Mouse (Mus musculus) CH12.LX (cell line): ENCODE data around the gene Ube2f. TPM values are rescaled to one million over a fixed set of nuclear protein-coding genes. Genes with fewer than 3 reads are reported as not detected.

Experiments used
- DNase-seq: peaks from one replicate; pipeline ENCODE4 v3.0.0-alpha.2; 2013; ENCODE audit errors: extremely low read depth
- H3K27ac ChIP-seq: 2 replicates; pipeline ENCODE4 v1.5.1; 2012; ENCODE audit warnings: low read depth, mild to moderate bottlenecking, control low read depth, moderate library complexity; ENCODE audit not compliant: insufficient read depth
- H3K27me3 ChIP-seq: replicated peaks from 2 replicates; pipeline ENCODE3; 2012; ENCODE audit warnings: inconsistent platforms
- H3K36me3 ChIP-seq, 2 experiments: replicated peaks in 1 of 2; 2 replicates each; pipeline versions ENCODE3 to v1.6.1; 2012; ENCODE audit warnings: inconsistent platforms in 1 of 2, low read length in 1 of 2, mild to moderate bottlenecking in 1 of 2, mixed read lengths in 1 of 2, moderate library complexity in 1 of 2; ENCODE audit not compliant: control insufficient read depth in 1 of 2, insufficient read depth in 1 of 2
- H3K4me1 ChIP-seq, 2 experiments: 2 replicates each; pipeline ENCODE4 v1.6.1; 2012; ENCODE audit warnings: inconsistent platforms in 1 of 2, moderate library complexity in 1 of 2; ENCODE audit not compliant: insufficient read depth in 2 of 2, control insufficient read depth in 1 of 2
- H3K4me2 ChIP-seq: 2 replicates; pipeline ENCODE4 v1.6.1; 2012; ENCODE audit warnings: low read depth, mild to moderate bottlenecking, control low read depth; ENCODE audit not compliant: poor library complexity, insufficient read depth, severe bottlenecking
- H3K4me3 ChIP-seq, 3 experiments: fragments of 150-350 bp in 1 of 3; sonication (generic) in 1 of 3; replicated peaks in 1 of 3; 2 replicates each; pipeline versions ENCODE3 to v1.5.1; 2011 to 2012; ENCODE audit warnings: low read depth in 2 of 3, low read length in 2 of 3, mild to moderate bottlenecking in 2 of 3, moderate library complexity in 2 of 3, control low read depth in 1 of 3, improper control_type of control experiment in 1 of 3, inconsistent platforms in 1 of 3, mixed read lengths in 1 of 3; ENCODE audit not compliant: poor library complexity in 1 of 3
- H3K79me2 ChIP-seq: replicated peaks from 2 replicates; pipeline ENCODE4 v1.6.1; 2012; ENCODE audit warnings: mild to moderate bottlenecking, moderate library complexity; ENCODE audit not compliant: control insufficient read depth, poor library complexity, insufficient read depth, severe bottlenecking; ENCODE audit errors: extremely low read depth
- H3K9ac ChIP-seq: 2 replicates; pipeline ENCODE4 v1.6.1; 2012; ENCODE audit warnings: low read depth, mild to moderate bottlenecking, control low read depth, moderate library complexity; ENCODE audit not compliant: insufficient read depth
- H3K9me3 ChIP-seq: replicated peaks from 2 replicates; pipeline ENCODE3; 2012; ENCODE audit warnings: low read length, inconsistent platforms, mixed read lengths
- CHD2 ChIP-seq: IDR thresholded peaks from 2 replicates; pipeline ENCODE4 v1.6.1; 2011; ENCODE audit warnings: low read length, improper control_type of control experiment
- CTCF ChIP-seq, 2 experiments: IDR thresholded peaks in 1 of 2; conservative IDR thresholded peaks in 1 of 2; 2 replicates each; pipeline ENCODE4 v1.5.1; 2011 to 2012; ENCODE audit warnings: low read depth in 2 of 2, low read length in 2 of 2, improper control_type of control experiment in 1 of 2, inconsistent platforms in 1 of 2, mild to moderate bottlenecking in 1 of 2, moderate library complexity in 1 of 2
- EP300 ChIP-seq: IDR thresholded peaks from 2 replicates; pipeline ENCODE4 v1.6.1; 2011; ENCODE audit warnings: low read length, improper control_type of control experiment
- ETS1 ChIP-seq: conservative IDR thresholded peaks from 2 replicates; pipeline ENCODE4 v1.6.1; 2012; ENCODE audit warnings: low read depth, mild to moderate bottlenecking, inconsistent platforms, low read length, improper control_type of control experiment, moderate library complexity
- JUND ChIP-seq: conservative IDR thresholded peaks from 2 replicates; pipeline ENCODE4 v1.6.1; 2011; ENCODE audit warnings: low read depth, low read length, improper control_type of control experiment
- MAFK ChIP-seq: IDR thresholded peaks from 2 replicates; pipeline ENCODE4 v1.6.1; 2011; ENCODE audit warnings: low read length, improper control_type of control experiment; ENCODE audit not compliant: insufficient replicate concordance
- MEF2A ChIP-seq: IDR thresholded peaks from 2 replicates; pipeline ENCODE4 v1.6.1; 2014; ENCODE audit warnings: low read depth, mild to moderate bottlenecking, inconsistent platforms, low read length, improper control_type of control experiment, borderline replicate concordance
- MXI1 ChIP-seq: IDR thresholded peaks from 2 replicates; pipeline ENCODE4 v1.6.1; 2011; ENCODE audit warnings: mild to moderate bottlenecking, low read depth, low read length, improper control_type of control experiment
- NELFE ChIP-seq: IDR thresholded peaks from 2 replicates; pipeline ENCODE4 v1.6.1; 2011; ENCODE audit warnings: low read depth, low read length, improper control_type of control experiment
- POLR2A ChIP-seq: IDR thresholded peaks from 2 replicates; pipeline ENCODE4 v1.6.1; 2011; ENCODE audit warnings: low read depth, mild to moderate bottlenecking, improper control_type of control experiment, low read length
- POLR2AphosphoS2 ChIP-seq: IDR thresholded peaks from 2 replicates; pipeline ENCODE4 v1.6.1; 2011; ENCODE audit warnings: low read depth, low read length, improper control_type of control experiment
- RAD21 ChIP-seq: IDR thresholded peaks from 2 replicates; pipeline ENCODE4 v1.6.1; 2011; ENCODE audit warnings: low read depth, mild to moderate bottlenecking, low read length, improper control_type of control experiment, moderate library complexity
- RCOR1 ChIP-seq: conservative IDR thresholded peaks from 2 replicates; pipeline ENCODE4 v1.6.1; 2012; ENCODE audit warnings: low read depth, mild to moderate bottlenecking, inconsistent platforms, low read length, improper control_type of control experiment
- SIN3A ChIP-seq: IDR thresholded peaks from 2 replicates; pipeline ENCODE4 v1.6.1; 2012; ENCODE audit warnings: low read length, improper control_type of control experiment, inconsistent platforms
- SMC3 ChIP-seq: IDR thresholded peaks from 2 replicates; pipeline ENCODE4 v1.6.1; 2011; ENCODE audit warnings: low read depth, low read length, improper control_type of control experiment
- TCF12 ChIP-seq: IDR thresholded peaks from 2 replicates; pipeline ENCODE4 v1.6.1; 2014; ENCODE audit warnings: low read depth, mild to moderate bottlenecking, inconsistent platforms, low read length, improper control_type of control experiment
- ZC3H11A ChIP-seq: IDR thresholded peaks from 2 replicates; pipeline ENCODE4 v1.6.1; 2012; ENCODE audit warnings: low read depth, mild to moderate bottlenecking, inconsistent platforms, low read length, improper control_type of control experiment
- ZKSCAN1 ChIP-seq: IDR thresholded peaks from 2 replicates; pipeline ENCODE4 v1.6.1; 2012; ENCODE audit warnings: low read depth, inconsistent platforms, low read length, improper control_type of control experiment, borderline replicate concordance
- dilution Hi-C: fragments of 300-500 bp; cut with MboI; formaldehyde crosslinking; loops from 2 replicates; pipeline ENCODE4 v1.14.3; 2020; ENCODE audit warnings: low sequenced_read_pairs; ENCODE audit not compliant: extremely low pct_unique_long_range_greater_than_20kb, extremely low pct_ligation_motif_present
- in situ Hi-C: fragments of 300-500 bp; cut with MboI; formaldehyde crosslinking; loops from 3 replicates; pipeline ENCODE4 v1.14.3; 2019; ENCODE audit warnings: low sequenced_read_pairs, low pct_ligation_motif_present, low pct_unique_long_range_greater_than_20kb, mixed read lengths
- polyA plus RNA-seq: library from polyadenylated mRNA; unstranded; fragments of >175 nt; gene quantifications from 2 replicates; pipeline ENCODE4 v1.2.1, GENCODE M21; 2012; ENCODE audit warnings: low read depth; ENCODE audit not compliant: insufficient read length
- total RNA-seq, 2 experiments: library from RNA; depleted of rRNA; stranded (reverse); fragments of 300-350 nt in 1 of 2; fragments of >200 nt in 1 of 2; gene quantifications; 2 replicates each; pipeline ENCODE4 v1.2.3; 2012 to 2014

Ube2f gene
- total and polyA plus RNA-seq, 3 experiments = 30.3 to 70.5 (median 58.1) TPM

GRCm38 (mm10) chr1:91211099-91211498 is 39.0 kb upstream of the Ube2f start:
- no peaks in the 10 kb centered on the region for H3K79me2 ChIP-seq
- no peak overlapping the region for H3K27ac ChIP-seq
- H3K36me3 ChIP-seq = no peaks in the 10 kb centered on the region
- peaks cover 2 to 25% of the 10 kb centered on the region in 2 experiments; a peak in 3 of 4 replicates for H3K4me1 ChIP-seq
- dilution Hi-C loops (no loop called here), in situ Hi-C loops (no loop called here)
- H3K4me2 ChIP-seq = no peak overlapping the region
- H3K27me3 ChIP-seq = peaks cover 2% of the 10 kb centered on the region
- H3K9ac ChIP-seq = no peak overlapping the region
- H3K4me3 ChIP-seq = no peak overlapping the region
- peaks cover 12% of the 10 kb centered on the region for H3K9me3 ChIP-seq
- no peak for TF ChIP-seq CHD2
- 0 out of 2 replicates have a peak, but pooled peaks have one; percentile 22 for TF ChIP-seq TCF12
- peak; percentile 22; the same call in 1 of the 2 replicates for TF ChIP-seq ZC3H11A
- TF ChIP-seq CTCF (conservative IDR thresholded peaks at IDR 0.05 in 1 of 2, IDR thresholded peaks at IDR 0.05 in 1 of 2; ENCODE audit: low read depth in 2 of 2, low read length in 2 of 2) = peak in 1 of 2 experiments; percentile 83; a peak in 3 of 4 replicates
- peak; percentile 87 for TF ChIP-seq SMC3
- TF ChIP-seq RAD21 = peak; percentile 64
- TF ChIP-seq MEF2A = no peak
- TF ChIP-seq, all 38 proteins: peak for 5
- DNase-seq = peak; percentile 65

GRCm38 (mm10) chr1:91211591-91212008 is 38.5 kb upstream of the Ube2f start:
- DNase-seq = no peak
- Histone ChIP-seq H3K4me3 (no peak overlapping the region), H3K4me2 (no peak overlapping the region), H3K27ac (no peak overlapping the region), H3K4me1 (peaks cover 5 to 30% of the 10 kb centered on the region in 2 experiments; a peak in 3 of 4 replicates), H3K27me3 (peaks cover 2% of the 10 kb centered on the region), H3K36me3 (no peaks in the 10 kb centered on the region), H3K9me3 (peaks cover 12% of the 10 kb centered on the region), H3K9ac (no peak overlapping the region), H3K79me2 (no peaks in the 10 kb centered on the region)
- dilution Hi-C loops (no loop called here), in situ Hi-C loops (no loop called here)
- TF ChIP-seq JUND (no peak), POLR2A (no peak), ZKSCAN1 (no peak), MAFK (no peak), ETS1 (no peak), EP300 (no peak), POLR2AphosphoS2 (no peak), MXI1 (no peak)

DNA sequence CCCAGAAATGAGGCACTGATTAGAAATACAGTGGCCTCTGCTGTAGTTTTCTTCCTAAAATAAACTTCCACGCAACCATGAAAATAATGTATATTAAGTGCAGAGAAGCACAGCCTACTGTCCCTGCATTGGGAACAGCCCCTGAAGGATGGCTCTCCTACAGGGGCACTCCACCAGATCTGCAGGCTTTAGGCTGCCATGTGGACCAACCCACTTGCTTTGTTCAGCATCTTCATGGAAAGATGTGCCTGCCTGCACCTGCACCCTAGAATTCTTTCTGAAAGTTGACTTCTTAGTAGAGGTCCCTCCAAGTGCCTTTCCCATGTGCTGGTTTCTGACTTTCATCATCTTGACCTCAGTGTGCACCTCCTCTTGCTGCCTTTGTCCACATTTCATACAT is 34.8 kb upstream of the Ube2f start:
- in situ Hi-C loops = loop anchor here (5.0 kb wide), 1 partner anchor 33 kb away; no protein-coding TSS in a partner anchor
- no peaks in the 10 kb centered on the region for H3K36me3 ChIP-seq
- dilution Hi-C loops = no loop called here

More for the DNA sequence above, 34.8 kb upstream of the Ube2f start:
- TF ChIP-seq RCOR1 (no peak), SIN3A (no peak), EP300 (no peak), CHD2 (no peak), NELFE (no peak), CTCF (conservative IDR thresholded peaks at IDR 0.05 in 1 of 2, IDR thresholded peaks at IDR 0.05 in 1 of 2; ENCODE audit: low read depth in 2 of 2, low read length in 2 of 2) (no peak), ZC3H11A (no peak), RAD21 (no peak), ZKSCAN1 (no peak)
- TF ChIP-seq, all 38 proteins: peak for 0
- Histone ChIP-seq H3K27ac (no peak overlapping the region), H3K4me2 (no peak overlapping the region), H3K79me2 (no peaks in the 10 kb centered on the region), H3K4me3 (no peak overlapping the region), H3K4me1 (peaks cover 12 to 43% of the 10 kb centered on the region in 2 experiments; a peak in 3 of 4 replicates), H3K27me3 (no peaks in the 10 kb centered on the region), H3K9ac (no peak overlapping the region), H3K9me3 (peaks cover 1% of the 10 kb centered on the region)
- no peak for DNase-seq
